Comparison of ENCODE assay signal across 22 mouse cellular contexts in the genomic region with DNA sequence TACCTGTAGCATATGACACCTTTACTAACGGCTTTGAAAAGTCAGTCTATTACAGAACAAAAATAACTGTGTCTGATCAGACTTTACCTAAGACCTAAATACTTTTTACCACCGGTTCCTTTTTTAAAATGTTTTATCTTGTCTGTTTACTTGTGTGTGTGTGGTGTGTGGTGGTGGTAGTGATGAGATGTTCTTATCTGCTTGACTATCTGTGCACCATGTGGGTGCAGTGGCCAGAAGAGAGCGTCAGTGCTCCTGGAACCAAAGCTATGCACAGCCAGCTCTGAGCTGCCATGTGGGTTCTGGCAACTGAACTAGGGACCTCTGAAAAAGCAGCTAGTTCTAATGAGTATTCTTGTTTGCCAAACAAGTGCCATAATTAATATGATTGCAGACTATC. TPM values are rescaled to one million over a fixed set of nuclear protein-coding genes. Genes with fewer than 3 reads are reported as not detected.
A peak's percentile ranks its signal among the peaks of the same experiment; 100 is the strongest.
DNase-seq lines count a peak whose midpoint lies in the region; ATAC-seq and TF ChIP-seq lines count a peak whose summit lies in the region.
"Had no signal": no experiment of that assay in that cellular context is flagged by ENCODE, and none has a peak within 500 bp of the region (broad histone marks: within the 10 kb centered on the region; RNA-seq: fewer than 3 reads in every experiment).

No protein-coding gene starts in this region.

- peak; percentile 27 to 34 for DNase-seq in adrenal gland, postnatal 36 days
- no peak for DNase-seq in adrenal gland, adult 8-10 months
- peak; percentile 14 for DNase-seq in kidney, adult 9 months
- peak; percentile 20 for DNase-seq in thymus, adult 2 months
- no peak for DNase-seq in thymus, adult 18-20 months
- DNase-seq in forebrain, embryonic 14.5 days (ENCODE audit: low spot score) = no peak
- DNase-seq in forebrain, embryonic 10.5 days (ENCODE audit: extremely low spot score, low spot score) = no peak
- DNase-seq: adrenal gland, adult 2 months; cerebellum, adult 9-11 months; gastrocnemius, postnatal 25 days; heart, postnatal 4 days; lung, adult 2 months; lung, postnatal 14 days; right cerebral cortex, postnatal 14 days had no signal

- H3K9ac ChIP-seq in kidney, embryonic 15.5 days = no peak overlapping the region
- no peak overlapping the region for H3K9ac ChIP-seq in forebrain, embryonic 14.5 days (ENCODE audit: low read length)
- H3K9ac ChIP-seq: hindbrain, embryonic 15.5 days; intestine, embryonic 15.5 days; midbrain, embryonic 12.5 days had no signal

- no peak for TF ChIP-seq POLR2A in thymus, adult 2 months (IDR thresholded peaks at IDR 0.05; ENCODE audit: control insufficient read depth, extremely low read depth, insufficient read depth, low read length, poor library complexity)

- H3K9me3 ChIP-seq in kidney, embryonic 15.5 days (replicated peaks) = no peaks in the 10 kb centered on the region
- no peaks in the 10 kb centered on the region for H3K9me3 ChIP-seq in forebrain, embryonic 14.5 days (replicated peaks; ENCODE audit: control insufficient read depth, low read length)
- no peaks in the 10 kb centered on the region for H3K9me3 ChIP-seq in forebrain, embryonic 10.5 days
- H3K9me3 ChIP-seq: hindbrain, embryonic 15.5 days; intestine, embryonic 15.5 days; limb, embryonic 10.5 days; midbrain, embryonic 12.5 days had no signal

- no peaks in the 10 kb centered on the region for H3K27me3 ChIP-seq in kidney, embryonic 15.5 days
- H3K27me3 ChIP-seq in thymus, adult 2 months (ENCODE audit: control insufficient read depth, insufficient read depth, low read length) = no peaks in the 10 kb centered on the region
- no peaks in the 10 kb centered on the region for H3K27me3 ChIP-seq in forebrain, embryonic 14.5 days (replicated peaks; ENCODE audit: control insufficient read depth, insufficient read depth, low read length)
- H3K27me3 ChIP-seq in forebrain, embryonic 10.5 days (ENCODE audit: poor library complexity, severe bottlenecking) = no peaks in the 10 kb centered on the region
- H3K27me3 ChIP-seq: hindbrain, embryonic 15.5 days; intestine, embryonic 15.5 days; midbrain, embryonic 12.5 days; Patski had no signal

- no peak overlapping the region for H3K27ac ChIP-seq in kidney, embryonic 15.5 days
- H3K27ac ChIP-seq in thymus, adult 2 months (ENCODE audit: control insufficient read depth, insufficient read depth, low read length) = no peak overlapping the region
- H3K27ac ChIP-seq in forebrain, embryonic 14.5 days (ENCODE audit: low read depth, low read length) = no peak overlapping the region
- no peak overlapping the region for H3K27ac ChIP-seq in forebrain, embryonic 10.5 days
- H3K27ac ChIP-seq: hindbrain, embryonic 15.5 days; intestine, embryonic 15.5 days; limb, embryonic 10.5 days; midbrain, embryonic 12.5 days; stomach, postnatal 0 days had no signal

- WGBS in kidney, embryonic 15.5 days = 89% methylated on average over 3 of the region's 3 CpGs
- WGBS in thymus, adult 2 months = 45% methylated on average over 3 of the region's 3 CpGs
- 84% methylated on average over 3 of the region's 3 CpGs for WGBS in forebrain, embryonic 14.5 days
- 81% methylated on average over 3 of the region's 3 CpGs for WGBS in forebrain, embryonic 10.5 days

- no peak overlapping the region for H3K4me3 ChIP-seq in kidney, embryonic 15.5 days (replicated peaks)
- H3K4me3 ChIP-seq in thymus, adult 2 months (ENCODE audit: control insufficient read depth, insufficient read depth, low read length) = no peak overlapping the region
- H3K4me3 ChIP-seq in forebrain, embryonic 14.5 days (ENCODE audit: low read depth, low read length) = no peak overlapping the region
- H3K4me3 ChIP-seq in forebrain, embryonic 10.5 days = no peak overlapping the region
- H3K4me3 ChIP-seq: hindbrain, embryonic 15.5 days; intestine, embryonic 15.5 days; limb, embryonic 10.5 days; midbrain, embryonic 12.5 days had no signal

- H3K4me1 ChIP-seq in kidney, embryonic 15.5 days = peaks cover 14% of the 10 kb centered on the region
- 0 out of 2 replicates have a peak, but pooled peaks cover 2% of the 10 kb centered on the region for H3K4me1 ChIP-seq in thymus, adult 2 months (replicated peaks; ENCODE audit: control insufficient read depth, insufficient read depth, low read length)
- peaks cover 13% of the 10 kb centered on the region; the same call in 1 of the 2 replicates for H3K4me1 ChIP-seq in forebrain, embryonic 14.5 days (ENCODE audit: control insufficient read depth, insufficient read depth, low read length)
- H3K4me1 ChIP-seq in forebrain, embryonic 10.5 days = peaks cover 28% of the 10 kb centered on the region

- no peak overlapping the region for H3K4me2 ChIP-seq in kidney, embryonic 15.5 days
- no peak overlapping the region for H3K4me2 ChIP-seq in forebrain, embryonic 14.5 days (ENCODE audit: low read length)
- H3K4me2 ChIP-seq: hindbrain, embryonic 15.5 days; intestine, embryonic 15.5 days; liver, embryonic 11.5 days; midbrain, embryonic 12.5 days had no signal

- no peak for ATAC-seq in kidney, embryonic 15.5 days (replicated peaks; ENCODE audit: low FRiP score)
- ATAC-seq in forebrain, embryonic 14.5 days = no peak
- ATAC-seq: intestine, embryonic 15.5 days; Patski had no signal

- TF ChIP-seq CTCF in thymus, adult 2 months (IDR thresholded peaks at IDR 0.05; ENCODE audit: borderline replicate concordance, control insufficient read depth, extremely low read depth, insufficient read depth, low read length, poor library complexity) = no peak

- peaks cover 7% of the 10 kb centered on the region for H3K36me3 ChIP-seq in kidney, embryonic 15.5 days
- no peaks in the 10 kb centered on the region for H3K36me3 ChIP-seq in thymus, adult 2 months (ENCODE audit: control insufficient read depth, insufficient read depth, low read length)
- peaks cover 4% of the 10 kb centered on the region; the same call in 1 of the 2 replicates for H3K36me3 ChIP-seq in forebrain, embryonic 14.5 days (ENCODE audit: control insufficient read depth, insufficient read depth, low read length)
- peaks cover 4% of the 10 kb centered on the region; the same call in 1 of the 2 replicates for H3K36me3 ChIP-seq in forebrain, embryonic 10.5 days (replicated peaks)
- H3K36me3 ChIP-seq: intestine, embryonic 15.5 days had no signal

RNA-seq across cellular contexts. Expression of gene Ulk2, which starts 3.7 kb away (rescaled TPM):
- total RNA-seq in adrenal gland, postnatal 36 days (2021) = 10 to 100 TPM; 31.3 to 38.2 TPM
- total RNA-seq in adrenal gland, adult 8-10 months (2022) = 10 to 100 TPM; 32.9 to 41.0 (median 38.6) TPM
- 10.6 and 12.4 TPM in 2 replicates for polyA plus RNA-seq in kidney, embryonic 15.5 days (2015; fragmentation: Nextera tagmentation; extraction: Ambion mirVana)
- polyA plus RNA-seq in thymus, adult 2 months (2012; rRNA removed) = 57.3 and 61.2 TPM in 2 replicates
- 44.0 and 45.2 TPM in 2 replicates for polyA plus RNA-seq in forebrain, embryonic 14.5 days (2014; fragmentation: Nextera tagmentation; extraction: Ambion mirVana)
- polyA plus RNA-seq in forebrain, embryonic 10.5 days (2016; fragmentation: Nextera tagmentation; extraction: Ambion mirVana) = 10.4 and 10.6 TPM in 2 replicates

Comparison
In these comparisons a context has a peak if more than half of its experiments do, and no peak if none do; other contexts are left out.
1. DNase-seq: peak in adrenal gland, postnatal 36 days (2 of 2), kidney, adult 9 months (single experiment) and thymus, adult 2 months (single experiment); none in adrenal gland, adult 8-10 months (single experiment), thymus, adult 18-20 months (0 of 2), forebrain, embryonic 14.5 days (single experiment) and forebrain, embryonic 10.5 days (single experiment).